Mouse (Mus musculus): Measurements from ENCODE around the gene Fam205a1.

GRCm38 (mm10) chr4:42879829-42880676 is 26.4 kb upstream of the Fam205a1 start:
- no peak for TF ChIP-seq CTCF (IDR thresholded peaks at IDR 0.05; ENCODE audit: extremely low read depth, insufficient read depth, low read length)
- no peak for TF ChIP-seq POLR2A (IDR thresholded peaks at IDR 0.05; ENCODE audit: extremely low read depth, insufficient read depth, low read length)
